Mouse (Mus musculus) CD4-positive, CD25-positive, alpha-beta regulatory T cell, adult 9 weeks (primary cell): ENCODE measurements around the gene Rngtt. TPM values are rescaled to one million over a fixed set of nuclear protein-coding genes. Genes with fewer than 3 reads are reported as not detected.

Source experiments
- polyA plus RNA-seq: library from polyadenylated mRNA; unstranded; fragments of 100-300 nt; shearing (Covaris generic); gene quantifications from one replicate; pipeline ENCODE4 v1.2.1, GENCODE M21; 2017

Rngtt gene
- polyA plus RNA-seq: 68.1 TPM

GRCm38 (mm10) chr4:33309764-33310757, at the start of gene Rngtt:
Gene Rngtt (plus strand): TSS chr4:33310311.

GRCm38 (mm10) chr4:33290002-33290401, 20.1 kb upstream of the Rngtt start, which contains the start of gene Pnrc1:
Gene Pnrc1 (minus strand): TSS chr4:33290163.

Other genes starting within 250 kb of the Rngtt start
- gene Gabrr2, start 247.3 kb upstream of the Rngtt start, polyA plus RNA-seq: 35.5 TPM
- gene Gabrr1, start 177.8 kb upstream of the Rngtt start, polyA plus RNA-seq: not detected
- gene Pm20d2, start 120.6 kb upstream of the Rngtt start, polyA plus RNA-seq: not detected
- gene Srsf12, start 101.3 kb upstream of the Rngtt start, polyA plus RNA-seq: 3.4 TPM
- gene Pnrc1, start 20.1 kb upstream of the Rngtt start, polyA plus RNA-seq: 58.0 TPM